Mouse (Mus musculus) CH12.LX (cell line): ENCODE results near the gene A2ml1.

Experiments used
- CTCF ChIP-seq, 2 experiments: IDR thresholded peaks in 1 of 2; conservative IDR thresholded peaks in 1 of 2; 2 replicates each; pipeline ENCODE4 v1.5.1; 2011 to 2012; ENCODE audit warnings: low read depth in 2 of 2, low read length in 2 of 2, improper control_type of control experiment in 1 of 2, inconsistent platforms in 1 of 2, mild to moderate bottlenecking in 1 of 2, moderate library complexity in 1 of 2
- E2F4 ChIP-seq: IDR thresholded peaks from 2 replicates; pipeline ENCODE4 v1.6.1; 2011; ENCODE audit warnings: low read depth, low read length, improper control_type of control experiment; ENCODE audit not compliant: insufficient replicate concordance
- EP300 ChIP-seq: IDR thresholded peaks from 2 replicates; pipeline ENCODE4 v1.6.1; 2011; ENCODE audit warnings: low read length, improper control_type of control experiment
- GABPA ChIP-seq: IDR thresholded peaks from 2 replicates; pipeline ENCODE4 v1.6.1; 2012; ENCODE audit warnings: low read depth, low read length, improper control_type of control experiment, inconsistent platforms; ENCODE audit not compliant: insufficient replicate concordance
- MAZ ChIP-seq: IDR thresholded peaks from 2 replicates; pipeline ENCODE4 v1.6.1; 2012; ENCODE audit warnings: low read depth, mild to moderate bottlenecking, inconsistent platforms, low read length, improper control_type of control experiment, moderate library complexity
- MEF2A ChIP-seq: IDR thresholded peaks from 2 replicates; pipeline ENCODE4 v1.6.1; 2014; ENCODE audit warnings: low read depth, mild to moderate bottlenecking, inconsistent platforms, low read length, improper control_type of control experiment, borderline replicate concordance
- NELFE ChIP-seq: IDR thresholded peaks from 2 replicates; pipeline ENCODE4 v1.6.1; 2011; ENCODE audit warnings: low read depth, low read length, improper control_type of control experiment
- POLR2A ChIP-seq: IDR thresholded peaks from 2 replicates; pipeline ENCODE4 v1.6.1; 2011; ENCODE audit warnings: low read depth, mild to moderate bottlenecking, improper control_type of control experiment, low read length
- RAD21 ChIP-seq: IDR thresholded peaks from 2 replicates; pipeline ENCODE4 v1.6.1; 2011; ENCODE audit warnings: low read depth, mild to moderate bottlenecking, low read length, improper control_type of control experiment, moderate library complexity
- SMC3 ChIP-seq: IDR thresholded peaks from 2 replicates; pipeline ENCODE4 v1.6.1; 2011; ENCODE audit warnings: low read depth, low read length, improper control_type of control experiment
- TBP ChIP-seq: conservative IDR thresholded peaks from 2 replicates; pipeline ENCODE4 v1.6.1; 2011; ENCODE audit warnings: low read depth, low read length, improper control_type of control experiment

GRCm38 (mm10) chr6:128602026-128602425 lies 20.6 kb upstream of the A2ml1 start:
- TF ChIP-seq SMC3: no peak
- TF ChIP-seq CTCF (conservative IDR thresholded peaks at IDR 0.05 in 1 of 2, IDR thresholded peaks at IDR 0.05 in 1 of 2; ENCODE audit: low read depth in 2 of 2, low read length in 2 of 2): no peak
- no peak for TF ChIP-seq MEF2A
- TF ChIP-seq E2F4: no peak
- no peak for TF ChIP-seq RAD21
- no peak for TF ChIP-seq POLR2A
- TF ChIP-seq TBP: no peak
- no peak for TF ChIP-seq EP300
- no peak for TF ChIP-seq NELFE
- TF ChIP-seq GABPA: no peak
- TF ChIP-seq MAZ: no peak
